In genomic region chr10:13976267-13976666, GRCm38 (mm10) we compare ENCODE assay signal across 22 mouse cellular contexts. TPM values are rescaled to one million over a fixed set of nuclear protein-coding genes. Genes with fewer than 3 reads are reported as not detected.
DNase-seq lines count a peak whose midpoint lies in the region; ATAC-seq and TF ChIP-seq lines count a peak whose summit lies in the region.
"Had no signal": no experiment of that assay in that cellular context is flagged by ENCODE, and none has a peak within 500 bp of the region (broad histone marks: within the 10 kb centered on the region; RNA-seq: fewer than 3 reads in every experiment).

No protein-coding gene starts in this region.

- H3K4me1 ChIP-seq in heart, embryonic 11.5 days (ENCODE audit: control insufficient read depth, insufficient read depth, low read length) = peaks cover 28% of the 10 kb centered on the region
- H3K4me1 ChIP-seq in liver, adult 2 months (ENCODE audit: control insufficient read depth, insufficient read depth, low read length) = peaks cover 4% of the 10 kb centered on the region
- peaks cover 32% of the 10 kb centered on the region for H3K4me1 ChIP-seq in heart, embryonic 16.5 days (ENCODE audit: control insufficient read depth, insufficient read depth, low read length)
- H3K4me1 ChIP-seq in thymus, adult 2 months (replicated peaks; ENCODE audit: control insufficient read depth, insufficient read depth, low read length) = peaks cover 11% of the 10 kb centered on the region
- H3K4me1 ChIP-seq: embryonic facial prominence, embryonic 15.5 days had no signal

- no peak overlapping the region for H3K9ac ChIP-seq in heart, embryonic 11.5 days (ENCODE audit: low read depth, low read length)
- no peak overlapping the region for H3K9ac ChIP-seq in liver, adult 2 months (ENCODE audit: low read depth, low read length)
- H3K9ac ChIP-seq in heart, embryonic 16.5 days (ENCODE audit: low read length) = peak overlapping the region; percentile 51; the same call in 1 of the 2 replicates
- H3K9ac ChIP-seq: embryonic facial prominence, embryonic 15.5 days; hindbrain, embryonic 15.5 days; limb, embryonic 15.5 days; liver, postnatal 0 days; neural tube, embryonic 15.5 days had no signal

- no peak for DNase-seq in heart, adult 8-10 months (ENCODE audit: low spot score)
- DNase-seq in liver, adult 2 months (ENCODE audit: extremely low read depth, low read depth, low spot score) = peak; percentile 57
- no peak for DNase-seq in liver
- no peak for DNase-seq in left cerebral cortex, postnatal 10 days (ENCODE audit: extremely low spot score in 1 of 2, low spot score in 2 of 2)
- DNase-seq in thymus, adult 2 months = no peak
- DNase-seq: adrenal gland, postnatal 25 days; cerebellum, adult 11-12 months; cerebellum, postnatal 25 days; kidney, adult 11 months; kidney, postnatal 10 days; liver, postnatal 0 days; lung, postnatal 10 days; midbrain, embryonic 14.5 days; right cerebral cortex, postnatal 25 days had no signal

- no peak for TF ChIP-seq POLR2A in liver, adult 2 months (IDR thresholded peaks at IDR 0.05; ENCODE audit: extremely low read depth, insufficient read depth, low read length)
- no peak for TF ChIP-seq POLR2A in thymus, adult 2 months (IDR thresholded peaks at IDR 0.05; ENCODE audit: control insufficient read depth, extremely low read depth, insufficient read depth, low read length, poor library complexity)

- no peak for TF ChIP-seq CTCF in liver, adult 2 months (IDR thresholded peaks at IDR 0.05; ENCODE audit: low read depth, low read length)
- TF ChIP-seq CTCF in thymus, adult 2 months (IDR thresholded peaks at IDR 0.05; ENCODE audit: borderline replicate concordance, control insufficient read depth, extremely low read depth, insufficient read depth, low read length, poor library complexity) = no peak

- no peaks in the 10 kb centered on the region for H3K9me3 ChIP-seq in heart, embryonic 11.5 days (replicated peaks; ENCODE audit: control insufficient read depth, low read length)
- no peaks in the 10 kb centered on the region for H3K9me3 ChIP-seq in heart, embryonic 16.5 days (replicated peaks; ENCODE audit: control insufficient read depth, low read length)
- H3K9me3 ChIP-seq: embryonic facial prominence, embryonic 15.5 days; hindbrain, embryonic 15.5 days; limb, embryonic 15.5 days; neural tube, embryonic 15.5 days had no signal

- no peak for ATAC-seq in heart, embryonic 11.5 days (replicated peaks; ENCODE audit: insufficient number of reproducible peaks, low FRiP score, low TSS enrichment)
- ATAC-seq in heart, embryonic 16.5 days (replicated peaks; ENCODE audit: extremely low read depth, insufficient read depth, low FRiP score) = no peak
- ATAC-seq: liver, postnatal 0 days; Patski had no signal

- H3K36me3 ChIP-seq in heart, embryonic 11.5 days (ENCODE audit: control insufficient read depth, insufficient read depth, low read length) = no peaks in the 10 kb centered on the region
- no peaks in the 10 kb centered on the region for H3K36me3 ChIP-seq in liver, adult 2 months (ENCODE audit: control insufficient read depth, insufficient read depth, low read length)
- no peaks in the 10 kb centered on the region for H3K36me3 ChIP-seq in heart, embryonic 16.5 days (ENCODE audit: control insufficient read depth, insufficient read depth)
- H3K36me3 ChIP-seq in thymus, adult 2 months (ENCODE audit: control insufficient read depth, insufficient read depth, low read length) = no peaks in the 10 kb centered on the region
- H3K36me3 ChIP-seq: embryonic facial prominence, embryonic 15.5 days; hindbrain, embryonic 15.5 days; limb, embryonic 15.5 days; neural tube, embryonic 15.5 days had no signal

- intact Hi-C loops in left cerebral cortex, postnatal 10 days (cut with DNase I) = no loop called here

- peaks cover 11% of the 10 kb centered on the region; the same call in 1 of the 2 replicates for H3K79me2 ChIP-seq in liver, adult 2 months (ENCODE audit: control insufficient read depth, insufficient read depth, low read length)

- no peak overlapping the region for H3K4me3 ChIP-seq in heart, embryonic 11.5 days (ENCODE audit: low read depth, low read length)
- no peak overlapping the region for H3K4me3 ChIP-seq in liver, adult 2 months (ENCODE audit: insufficient read depth, low read depth, low read length)
- no peak overlapping the region for H3K4me3 ChIP-seq in heart, embryonic 16.5 days (ENCODE audit: low read length)
- no peak overlapping the region for H3K4me3 ChIP-seq in thymus, adult 2 months (ENCODE audit: control insufficient read depth, insufficient read depth, low read length)
- H3K4me3 ChIP-seq: embryonic facial prominence, embryonic 15.5 days; hindbrain, embryonic 15.5 days; limb, embryonic 15.5 days; neural tube, embryonic 15.5 days had no signal

- H3K27ac ChIP-seq in heart, embryonic 11.5 days (ENCODE audit: low read depth, low read length) = peak overlapping the region; percentile 51; the same call in 1 of the 2 replicates
- H3K27ac ChIP-seq in liver, adult 2 months (replicated peaks; ENCODE audit: insufficient read depth, low read depth, low read length) = no peak overlapping the region
- H3K27ac ChIP-seq in heart, embryonic 16.5 days (ENCODE audit: low read length) = peak overlapping the region; percentile 5
- H3K27ac ChIP-seq in thymus, adult 2 months (ENCODE audit: control insufficient read depth, insufficient read depth, low read length) = no peak overlapping the region
- H3K27ac ChIP-seq: embryonic facial prominence, embryonic 15.5 days; hindbrain, embryonic 15.5 days; limb, embryonic 15.5 days; neural tube, embryonic 15.5 days; stomach, postnatal 0 days had no signal

- no peaks in the 10 kb centered on the region for H3K27me3 ChIP-seq in heart, embryonic 11.5 days (ENCODE audit: control insufficient read depth, insufficient read depth, low read length)
- no peaks in the 10 kb centered on the region for H3K27me3 ChIP-seq in liver, adult 2 months (ENCODE audit: control insufficient read depth, insufficient read depth, low read length)
- no peaks in the 10 kb centered on the region for H3K27me3 ChIP-seq in heart, embryonic 16.5 days (ENCODE audit: control insufficient read depth, insufficient read depth, low read length)
- no peaks in the 10 kb centered on the region for H3K27me3 ChIP-seq in thymus, adult 2 months (ENCODE audit: control insufficient read depth, insufficient read depth, low read length)
- H3K27me3 ChIP-seq: embryonic facial prominence, embryonic 15.5 days; hindbrain, embryonic 15.5 days; limb, embryonic 15.5 days; neural tube, embryonic 15.5 days; Patski had no signal

- H3K4me2 ChIP-seq in heart, embryonic 11.5 days = peak overlapping the region; percentile 23; the same call in 1 of the 2 replicates
- H3K4me2 ChIP-seq in heart, embryonic 16.5 days (ENCODE audit: low read depth, low read length) = peak overlapping the region; percentile 31
- H3K4me2 ChIP-seq: embryonic facial prominence, embryonic 15.5 days; hindbrain, embryonic 15.5 days; limb, embryonic 15.5 days; neural tube, embryonic 15.5 days had no signal

- 59% methylated on average over 6 of the region's 6 CpGs for WGBS in heart, embryonic 11.5 days (ENCODE audit: insufficient replicate concordance)
- 38% methylated on average over 6 of the region's 6 CpGs for WGBS in liver, adult 2 months
- 49% methylated on average over 6 of the region's 6 CpGs for WGBS in heart, embryonic 16.5 days
- 93% methylated on average over 6 of the region's 6 CpGs for WGBS in thymus, adult 2 months

RNA-seq across cellular contexts. Expression of gene Hivep2, which starts 10.4 kb away (rescaled TPM):
- polyA plus RNA-seq in heart, embryonic 11.5 days (2014; fragmentation: Nextera tagmentation; extraction: Ambion mirVana) = 7.3 and 8.0 TPM in 2 replicates
- 10 to 100 TPM; 20.4 to 25.8 (median 22.1) TPM for total RNA-seq in heart, adult 8-10 months (2022)
- total RNA-seq in liver, adult 2 months (2014; rRNA removed) = 5.4 and 6.4 TPM in 2 replicates
- 1.5 TPM in 2 replicates for polyA plus RNA-seq in liver, adult 2 months (2012; rRNA removed)
- 5.1 and 5.7 TPM in 2 replicates for polyA plus RNA-seq in heart, embryonic 16.5 days (2015; fragmentation: Nextera tagmentation; extraction: Ambion mirVana)
- 100 to 1,000 TPM; 277 to 292 TPM for total RNA-seq in left cerebral cortex, postnatal 10 days (2021)
- polyA plus RNA-seq in thymus, adult 2 months (2012; rRNA removed) = 26.4 and 32.0 TPM in 2 replicates

Comparison
In these comparisons a context has a peak if more than half of its experiments do, and no peak if none do; other contexts are left out.
1. H3K27ac ChIP-seq: peak in heart, embryonic 11.5 days (single experiment) and heart, embryonic 16.5 days (single experiment); none in liver, adult 2 months (single experiment) and thymus, adult 2 months (single experiment).